Mouse (Mus musculus): ENCODE results near the gene Gtf2a2. TPM values are rescaled to one million over a fixed set of nuclear protein-coding genes. Genes with fewer than 3 reads are reported as not detected.

The Gtf2a2 gene
- polyA plus RNA-seq, 1 experiment = 33.9 TPM

- Histone ChIP-seq H3K27me3 (replicated peaks) (no peaks in the 10 kb centered on the region), H3K9me3 (no peaks in the 10 kb centered on the region), H3K36me3 (replicated peaks; ENCODE audit: low read length) (peaks cover 55% of the 10 kb centered on the region), H3K4me1 (peaks cover 60% of the 10 kb centered on the region), H3K4me3 (replicated peaks) (no peak overlapping the region)
- TF ChIP-seq GATA1 (IDR thresholded peaks at IDR 0.05; ENCODE audit: borderline replicate concordance, low read length) = no peak
- TF ChIP-seq FLI1 (IDR thresholded peaks at IDR 0.05; ENCODE audit: low read length) = no peak
Observed at GRCm38 (mm10) chr9:69993479-69993878, 18.9 kb upstream of the Gtf2a2 start.

- TF ChIP-seq GATA1 (IDR thresholded peaks at IDR 0.05; ENCODE audit: borderline replicate concordance, low read length) (no peak), FLI1 (IDR thresholded peaks at IDR 0.05; ENCODE audit: low read length) (no peak)
- H3K4me1 ChIP-seq = peaks cover 53% of the 10 kb centered on the region
- peaks cover 65% of the 10 kb centered on the region for H3K36me3 ChIP-seq (replicated peaks; ENCODE audit: low read length)
Observed at GRCm38 (mm10) chr9:69994547-69994946, 17.8 kb upstream of the Gtf2a2 start.

GRCm38 (mm10) chr9:69999318-69999717 lies 13.0 kb upstream of the Gtf2a2 start:
- H3K4me1 ChIP-seq = peaks cover 17% of the 10 kb centered on the region
- TF ChIP-seq GATA1 (IDR thresholded peaks at IDR 0.05; ENCODE audit: borderline replicate concordance, low read length) = no peak
- TF ChIP-seq FLI1 (IDR thresholded peaks at IDR 0.05; ENCODE audit: low read length) = no peak
- H3K36me3 ChIP-seq (replicated peaks; ENCODE audit: low read length) = peaks cover 99% of the 10 kb centered on the region
- H3K27me3 ChIP-seq (replicated peaks) = no peaks in the 10 kb centered on the region
- peaks cover 3% of the 10 kb centered on the region; the same call in 1 of the 2 replicates for H3K9me3 ChIP-seq
- no peak overlapping the region for H3K4me3 ChIP-seq (replicated peaks)

More at GRCm38 (mm10) chr9:69994547-69994946, 17.8 kb upstream of the Gtf2a2 start:
- no peaks in the 10 kb centered on the region for H3K27me3 ChIP-seq (replicated peaks)
- H3K9me3 ChIP-seq = peaks cover 3% of the 10 kb centered on the region; the same call in 1 of the 2 replicates
- H3K4me3 ChIP-seq (replicated peaks) = no peak overlapping the region

GRCm38 (mm10) chr9:70003516-70003915 lies 8.8 kb upstream of the Gtf2a2 start:
- Histone ChIP-seq H3K27me3 (replicated peaks) (no peaks in the 10 kb centered on the region), H3K4me1 (peaks cover 35% of the 10 kb centered on the region), H3K4me3 (replicated peaks) (no peak overlapping the region), H3K9me3 (peaks cover 3% of the 10 kb centered on the region; the same call in 1 of the 2 replicates), H3K36me3 (replicated peaks; ENCODE audit: low read length) (peaks cover 94% of the 10 kb centered on the region)
- no peak for TF ChIP-seq GATA1 (IDR thresholded peaks at IDR 0.05; ENCODE audit: borderline replicate concordance, low read length)
- TF ChIP-seq FLI1 (IDR thresholded peaks at IDR 0.05; ENCODE audit: low read length) = no peak

GRCm38 (mm10) chr9:70006984-70007383 lies 5.4 kb upstream of the Gtf2a2 start:
- H3K4me3 ChIP-seq (replicated peaks) = no peak overlapping the region
- peaks cover 68% of the 10 kb centered on the region for H3K4me1 ChIP-seq
- no peaks in the 10 kb centered on the region for H3K27me3 ChIP-seq (replicated peaks)
- TF ChIP-seq GATA1 (IDR thresholded peaks at IDR 0.05; ENCODE audit: borderline replicate concordance, low read length) = no peak
- TF ChIP-seq FLI1 (IDR thresholded peaks at IDR 0.05; ENCODE audit: low read length) = no peak
- no peaks in the 10 kb centered on the region for H3K9me3 ChIP-seq
- H3K36me3 ChIP-seq (replicated peaks; ENCODE audit: low read length) = peaks cover 82% of the 10 kb centered on the region

GRCm38 (mm10) chr9:70007506-70008248 lies 4.7 kb upstream of the Gtf2a2 start:
- Histone ChIP-seq H3K36me3 (replicated peaks; ENCODE audit: low read length) (peaks cover 75% of the 10 kb centered on the region), H3K9me3 (no peaks in the 10 kb centered on the region), H3K4me3 (replicated peaks) (no peak overlapping the region), H3K4me1 (peaks cover 69% of the 10 kb centered on the region), H3K27me3 (replicated peaks) (no peaks in the 10 kb centered on the region)
- TF ChIP-seq FLI1 (IDR thresholded peaks at IDR 0.05; ENCODE audit: low read length) (no peak), GATA1 (IDR thresholded peaks at IDR 0.05; ENCODE audit: borderline replicate concordance, low read length) (no peak)

- Histone ChIP-seq H3K36me3 (replicated peaks; ENCODE audit: low read length) (peaks cover 53% of the 10 kb centered on the region), H3K27me3 (replicated peaks) (no peaks in the 10 kb centered on the region), H3K4me1 (peaks cover 84% of the 10 kb centered on the region), H3K9me3 (no peaks in the 10 kb centered on the region), H3K4me3 (replicated peaks) (peak overlapping the region; percentile 83)
- TF ChIP-seq FLI1 (IDR thresholded peaks at IDR 0.05; ENCODE audit: low read length) (peak; percentile 57; the same call in 1 of the 2 replicates), GATA1 (IDR thresholded peaks at IDR 0.05; ENCODE audit: borderline replicate concordance, low read length) (peak; percentile 78; the same call in 1 of the 3 replicates)
Observed at GRCm38 (mm10) chr9:70009754-70010304, 2.5 kb upstream of the Gtf2a2 start.

GRCm38 (mm10) chr9:70010781-70011473 lies 1.4 kb upstream of the Gtf2a2 start:
- H3K27me3 ChIP-seq (replicated peaks) = no peaks in the 10 kb centered on the region
- no peak overlapping the region for H3K4me3 ChIP-seq (replicated peaks)
- no peaks in the 10 kb centered on the region for H3K9me3 ChIP-seq
- H3K36me3 ChIP-seq (replicated peaks; ENCODE audit: low read length) = peaks cover 47% of the 10 kb centered on the region
- H3K4me1 ChIP-seq = peaks cover 84% of the 10 kb centered on the region
- TF ChIP-seq GATA1 (IDR thresholded peaks at IDR 0.05; ENCODE audit: borderline replicate concordance, low read length) (no peak), FLI1 (IDR thresholded peaks at IDR 0.05; ENCODE audit: low read length) (no peak)

- Histone ChIP-seq H3K4me1 (peaks cover 84% of the 10 kb centered on the region), H3K9me3 (no peaks in the 10 kb centered on the region), H3K4me3 (replicated peaks) (peak overlapping the region; percentile 95), H3K36me3 (replicated peaks; ENCODE audit: low read length) (peaks cover 41% of the 10 kb centered on the region), H3K27me3 (replicated peaks) (no peaks in the 10 kb centered on the region)
- no peak for TF ChIP-seq FLI1 (IDR thresholded peaks at IDR 0.05; ENCODE audit: low read length)
- TF ChIP-seq GATA1 (IDR thresholded peaks at IDR 0.05; ENCODE audit: borderline replicate concordance, low read length) = no peak
Observed at GRCm38 (mm10) chr9:70011537-70012407, 578 bp upstream of the Gtf2a2 start.
